Mouse (Mus musculus): ENCODE results near the gene Cuta. TPM values are rescaled to one million over a fixed set of nuclear protein-coding genes. Genes with fewer than 3 reads are reported as not detected.
"Not testable (repeated sequence)": the region's sequence is repeated elsewhere in the genome, so short reads cannot be mapped to it uniquely, and the experiment has no call there.

The Cuta gene
- polyA plus RNA-seq (2014; fragmentation: Nextera tagmentation; extraction: Ambion mirVana) = 195 and 197 TPM in 2 replicates

DNA sequence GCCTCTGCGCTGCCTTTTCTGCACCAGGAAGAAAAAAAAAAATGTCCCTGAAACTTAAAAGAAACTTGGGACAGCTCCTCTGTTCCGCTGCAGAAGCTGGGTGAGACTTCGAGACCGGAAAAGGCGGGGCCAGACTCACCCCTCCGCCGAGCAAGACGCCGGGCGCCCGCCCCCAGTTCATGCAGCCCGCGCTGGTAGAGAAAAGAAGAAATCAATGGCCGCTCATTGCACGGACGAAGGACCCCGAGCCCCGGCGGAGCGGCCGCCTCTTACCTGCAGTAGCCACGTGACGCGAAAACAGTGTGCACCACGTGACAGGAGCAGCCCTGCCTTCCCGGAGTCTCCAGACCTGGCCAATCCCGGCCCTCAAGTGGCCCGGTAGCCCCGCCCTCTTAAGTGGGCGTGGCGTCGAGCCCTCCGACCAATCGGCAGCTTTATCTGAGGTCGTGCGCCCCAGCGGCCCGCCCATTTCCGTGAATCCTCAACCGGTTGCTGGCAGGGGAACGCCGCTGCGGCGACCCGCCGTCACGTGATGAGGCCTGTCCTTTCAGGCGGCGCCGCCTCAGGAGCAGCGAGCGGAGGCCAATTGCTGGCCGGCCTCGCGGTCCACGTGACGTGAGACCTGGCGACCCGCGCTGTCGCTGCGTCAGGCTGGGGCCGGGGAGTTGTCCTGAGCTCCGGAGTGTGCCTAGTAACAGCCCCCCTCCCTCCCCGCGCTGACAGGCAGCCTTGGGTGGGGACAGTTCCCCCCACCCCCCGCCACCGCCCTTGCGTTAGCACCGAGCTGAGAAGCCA is at the start of gene Cuta:
Cuta (minus strand) TSS at position 392 of the 795 bp plus-strand sequence.
- no peaks in the 10 kb centered on the region for H3K9me3 ChIP-seq (ENCODE audit: control insufficient read depth, low read length)
- DNase-seq (ENCODE audit: low spot score) (peak; percentile 97), ATAC-seq (replicated peaks; ENCODE audit: low FRiP score, low TSS enrichment, low read depth) (peak; percentile 95)
- peak within 1 kb of the TSS; percentile 92 for H3K27ac ChIP-seq (ENCODE audit: low read depth)
- 0% methylated on average over 68 of the region's 70 CpGs for WGBS
- peaks cover 36% of the 10 kb centered on the region for H3K4me1 ChIP-seq (replicated peaks; ENCODE audit: control insufficient read depth, insufficient read depth, low read length)
- no peaks in the 10 kb centered on the region for H3K27me3 ChIP-seq (replicated peaks; ENCODE audit: control insufficient read depth, insufficient read depth, low read length)
- H3K4me2 ChIP-seq (ENCODE audit: low read length) = peak within 1 kb of the TSS; percentile 93
- peak within 1 kb of the TSS; percentile 61 for H3K9ac ChIP-seq (ENCODE audit: low read length)
- H3K36me3 ChIP-seq (ENCODE audit: control insufficient read depth, insufficient read depth, low read length) = peaks cover 30% of the 10 kb centered on the region; the same call in 1 of the 2 replicates
- H3K4me3 ChIP-seq (ENCODE audit: low read depth, low read length) = peak within 1 kb of the TSS; percentile 77

DNA sequence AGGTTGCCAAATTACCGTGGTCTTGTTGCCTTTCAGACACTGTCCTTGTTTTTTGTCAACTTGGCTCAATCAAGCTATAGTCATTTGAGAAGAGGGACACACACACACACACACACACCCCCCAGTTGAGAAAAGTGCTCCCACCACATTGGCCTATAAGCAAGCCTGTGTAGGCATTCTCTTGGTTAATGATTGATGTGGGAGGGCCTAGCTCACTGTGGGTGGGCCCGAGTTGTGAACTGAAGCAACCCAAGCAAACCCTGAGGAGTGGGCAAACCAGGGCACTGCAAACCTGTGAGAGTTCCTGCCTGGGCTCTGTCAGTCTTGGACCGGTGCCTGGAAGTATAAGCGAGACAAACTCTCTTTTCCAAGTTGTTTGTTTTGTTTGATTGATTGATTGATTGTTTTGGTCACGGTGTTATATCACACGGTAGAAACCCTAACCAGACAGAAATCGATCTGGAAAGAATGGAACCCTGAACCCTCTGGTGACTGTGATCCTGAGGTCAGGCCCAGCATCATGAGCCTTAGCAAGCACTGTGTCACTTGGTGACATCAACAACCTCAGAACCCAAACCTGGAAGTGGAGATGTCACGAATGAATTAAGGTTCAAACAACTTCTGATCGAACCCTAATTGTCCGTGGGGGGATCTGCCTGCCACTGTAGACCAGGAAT is 46.3 kb upstream of the Cuta start:
- Histone ChIP-seq H3K36me3 (ENCODE audit: control insufficient read depth, insufficient read depth, low read length) (no peaks in the 10 kb centered on the region), H3K4me3 (ENCODE audit: low read depth, low read length) (no peak overlapping the region), H3K9me3 (ENCODE audit: control insufficient read depth, low read length) (no peaks in the 10 kb centered on the region), H3K9ac (ENCODE audit: low read length) (no peak overlapping the region), H3K27me3 (replicated peaks; ENCODE audit: control insufficient read depth, insufficient read depth, low read length) (no peaks in the 10 kb centered on the region), H3K4me2 (ENCODE audit: low read length) (no peak overlapping the region), H3K27ac (ENCODE audit: low read depth) (no peak overlapping the region), H3K4me1 (replicated peaks; ENCODE audit: control insufficient read depth, insufficient read depth, low read length) (no peaks in the 10 kb centered on the region)
- DNase-seq (ENCODE audit: low spot score) (no peak), ATAC-seq (replicated peaks; ENCODE audit: low FRiP score, low TSS enrichment, low read depth) (no peak)
- whole genome bisulfite sequencing = 67% methylated on average over 10 of the region's 10 CpGs

GRCm38 (mm10) chr17:26983382-26983781 is 44.0 kb upstream of the Cuta start:
- Histone ChIP-seq H3K27me3 (replicated peaks; ENCODE audit: control insufficient read depth, insufficient read depth, low read length) (no peaks in the 10 kb centered on the region), H3K4me2 (ENCODE audit: low read length) (no peak overlapping the region), H3K36me3 (ENCODE audit: control insufficient read depth, insufficient read depth, low read length) (peaks cover 11% of the 10 kb centered on the region), H3K4me3 (ENCODE audit: low read depth, low read length) (no peak overlapping the region), H3K4me1 (replicated peaks; ENCODE audit: control insufficient read depth, insufficient read depth, low read length) (no peaks in the 10 kb centered on the region), H3K9me3 (ENCODE audit: control insufficient read depth, low read length) (no peaks in the 10 kb centered on the region), H3K27ac (ENCODE audit: low read depth) (no peak overlapping the region), H3K9ac (ENCODE audit: low read length) (no peak overlapping the region)
- ATAC-seq (replicated peaks; ENCODE audit: low FRiP score, low TSS enrichment, low read depth) = no peak
- 85% methylated on average over 4 of the region's 4 CpGs for WGBS
- no peak for DNase-seq (ENCODE audit: low spot score)

DNA sequence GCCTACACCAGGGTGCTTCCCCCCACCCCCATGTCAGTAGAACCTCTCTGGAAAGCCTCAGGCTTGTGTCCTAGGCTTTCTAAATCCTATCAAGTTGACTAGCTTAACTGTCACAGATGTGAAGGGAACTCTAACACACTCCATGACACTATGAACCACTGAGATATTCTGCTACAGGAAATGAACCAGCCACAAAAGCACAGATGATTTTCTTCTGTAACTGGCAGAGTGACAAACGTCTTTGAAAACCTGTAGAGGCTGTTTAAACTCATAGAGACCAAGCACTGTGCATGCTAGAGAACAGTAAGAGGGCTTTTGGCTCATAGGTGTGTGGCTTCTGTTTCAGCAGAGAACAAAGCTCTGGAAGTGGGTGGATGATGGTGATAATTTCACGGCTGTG is 41.7 kb upstream of the Cuta start:
- ATAC-seq (replicated peaks; ENCODE audit: low FRiP score, low TSS enrichment, low read depth) (no peak), DNase-seq (ENCODE audit: low spot score) (no peak)
- Histone ChIP-seq H3K4me2 (ENCODE audit: low read length) (no peak overlapping the region), H3K4me1 (replicated peaks; ENCODE audit: control insufficient read depth, insufficient read depth, low read length) (no peaks in the 10 kb centered on the region; the same call in 1 of the 2 replicates), H3K4me3 (ENCODE audit: low read depth, low read length) (no peak overlapping the region), H3K9me3 (ENCODE audit: control insufficient read depth, low read length) (no peaks in the 10 kb centered on the region), H3K27ac (ENCODE audit: low read depth) (no peak overlapping the region), H3K36me3 (ENCODE audit: control insufficient read depth, insufficient read depth, low read length) (peaks cover 33% of the 10 kb centered on the region), H3K9ac (ENCODE audit: low read length) (no peak overlapping the region), H3K27me3 (replicated peaks; ENCODE audit: control insufficient read depth, insufficient read depth, low read length) (no peaks in the 10 kb centered on the region)
- WGBS = 61% methylated on average over 2 of the region's 2 CpGs

GRCm38 (mm10) chr17:26979426-26979825 is 40.1 kb upstream of the Cuta start:
- peaks cover 2% of the 10 kb centered on the region; the same call in 1 of the 2 replicates for H3K4me1 ChIP-seq (replicated peaks; ENCODE audit: control insufficient read depth, insufficient read depth, low read length)
- 78% methylated on average over 2 of the region's 2 CpGs for WGBS
- H3K36me3 ChIP-seq (ENCODE audit: control insufficient read depth, insufficient read depth, low read length) = peaks cover 49% of the 10 kb centered on the region
- H3K9me3 ChIP-seq (ENCODE audit: control insufficient read depth, low read length) = no peaks in the 10 kb centered on the region
- no peaks in the 10 kb centered on the region for H3K27me3 ChIP-seq (replicated peaks; ENCODE audit: control insufficient read depth, insufficient read depth, low read length)
- DNase-seq (ENCODE audit: low spot score) (no peak), ATAC-seq (replicated peaks; ENCODE audit: low FRiP score, low TSS enrichment, low read depth) (no peak)
- H3K27ac ChIP-seq (ENCODE audit: low read depth) = no peak overlapping the region
- no peak overlapping the region for H3K4me3 ChIP-seq (ENCODE audit: low read depth, low read length)
- H3K4me2 ChIP-seq (ENCODE audit: low read length) = no peak overlapping the region
- H3K9ac ChIP-seq (ENCODE audit: low read length) = no peak overlapping the region

GRCm38 (mm10) chr17:26977354-26977753 is 38.0 kb upstream of the Cuta start:
- H3K36me3 ChIP-seq (ENCODE audit: control insufficient read depth, insufficient read depth, low read length) = peaks cover 49% of the 10 kb centered on the region
- 88% methylated on average over 6 of the region's 6 CpGs for WGBS
- H3K9ac ChIP-seq (ENCODE audit: low read length); DNase-seq (ENCODE audit: low spot score); ATAC-seq (replicated peaks; ENCODE audit: low FRiP score, low TSS enrichment, low read depth); H3K27ac ChIP-seq (ENCODE audit: low read depth); H3K4me2 ChIP-seq (ENCODE audit: low read length); H3K9me3 ChIP-seq (ENCODE audit: control insufficient read depth, low read length); H3K27me3 ChIP-seq (replicated peaks; ENCODE audit: control insufficient read depth, insufficient read depth, low read length); H3K4me3 ChIP-seq (ENCODE audit: low read depth, low read length): not testable (repeated sequence)
- H3K4me1 ChIP-seq (replicated peaks; ENCODE audit: control insufficient read depth, insufficient read depth, low read length) = peaks cover 11% of the 10 kb centered on the region

GRCm38 (mm10) chr17:26975415-26975814 is 36.0 kb upstream of the Cuta start:
- DNase-seq (ENCODE audit: low spot score) (no peak), ATAC-seq (replicated peaks; ENCODE audit: low FRiP score, low TSS enrichment, low read depth) (no peak)
- no peak overlapping the region for H3K4me3 ChIP-seq (ENCODE audit: low read depth, low read length)
- no peak overlapping the region for H3K27ac ChIP-seq (ENCODE audit: low read depth)
- no peaks in the 10 kb centered on the region for H3K9me3 ChIP-seq (ENCODE audit: control insufficient read depth, low read length)
- peaks cover 20% of the 10 kb centered on the region for H3K4me1 ChIP-seq (replicated peaks; ENCODE audit: control insufficient read depth, insufficient read depth, low read length)
- no peak overlapping the region for H3K9ac ChIP-seq (ENCODE audit: low read length)
- H3K36me3 ChIP-seq (ENCODE audit: control insufficient read depth, insufficient read depth, low read length) = peaks cover 52% of the 10 kb centered on the region
- no peak overlapping the region for H3K4me2 ChIP-seq (ENCODE audit: low read length)
- H3K27me3 ChIP-seq (replicated peaks; ENCODE audit: control insufficient read depth, insufficient read depth, low read length) = no peaks in the 10 kb centered on the region

DNA sequence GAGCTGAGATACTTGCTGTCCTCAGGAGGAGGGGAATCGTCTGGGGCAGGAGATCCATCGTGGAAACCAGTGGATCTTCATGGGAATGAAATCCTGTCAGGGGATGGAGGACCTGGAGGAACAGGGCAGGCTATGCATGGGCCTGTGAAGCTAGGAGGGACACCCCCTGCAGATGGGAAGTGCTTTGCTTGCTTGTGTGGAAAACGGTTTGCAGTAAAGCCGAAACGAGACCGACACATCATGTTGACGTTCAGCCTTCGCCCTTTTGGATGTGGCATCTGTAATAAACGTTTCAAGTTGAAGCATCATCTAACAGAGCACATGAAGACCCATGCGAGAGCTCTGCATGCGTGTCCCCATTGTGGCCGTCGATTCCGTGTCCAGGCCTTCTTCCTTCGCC is 35.2 kb upstream of the Cuta start:
- WGBS = 88% methylated on average over 15 of the region's 15 CpGs
- no peak overlapping the region; the same call in 1 of the 2 replicates for H3K9ac ChIP-seq (ENCODE audit: low read length)
- H3K36me3 ChIP-seq (ENCODE audit: control insufficient read depth, insufficient read depth, low read length) = peaks cover 52% of the 10 kb centered on the region
- ATAC-seq (replicated peaks; ENCODE audit: low FRiP score, low TSS enrichment, low read depth) = no peak
- H3K27ac ChIP-seq (ENCODE audit: low read depth) = no peak overlapping the region
- H3K4me1 ChIP-seq (replicated peaks; ENCODE audit: control insufficient read depth, insufficient read depth, low read length) = peaks cover 20% of the 10 kb centered on the region
- no peak overlapping the region for H3K4me3 ChIP-seq (ENCODE audit: low read depth, low read length)
- H3K9me3 ChIP-seq (ENCODE audit: control insufficient read depth, low read length) = no peaks in the 10 kb centered on the region
- DNase-seq (ENCODE audit: low spot score) = no peak
- H3K4me2 ChIP-seq (ENCODE audit: low read length) = no peak overlapping the region
- no peaks in the 10 kb centered on the region for H3K27me3 ChIP-seq (replicated peaks; ENCODE audit: control insufficient read depth, insufficient read depth, low read length)

Measured in intestine, embryonic 14.5 days (tissue).